Mouse (Mus musculus) subcutaneous adipose tissue, adult 2 months (tissue): ENCODE measurements around the gene Map1a. TPM values are rescaled to one million over a fixed set of nuclear protein-coding genes. Genes with fewer than 3 reads are reported as not detected.

Experiments
- polyA plus RNA-seq: library from polyadenylated mRNA; depleted of rRNA; stranded (reverse); fragments of >200 nt; gene quantifications from 2 replicates; pipeline ENCODE4 v1.2.3, GENCODE M21; 2012; ENCODE audit warnings: low replicate concordance; rRNA removed

Map1a gene
- polyA plus RNA-seq, result 4.3 and 18.5 TPM in 2 replicates

GRCm38 (mm10) chr2:121288901-121289729 lies at the start of gene Map1a:
Gene Map1a (plus strand): TSS chr2:121289600.

GRCm38 (mm10) chr2:121271236-121271927 lies 18.0 kb upstream of the Map1a start, which contains the start of gene Trp53bp1:
Gene Trp53bp1 (minus strand): TSS chr2:121271407.

GRCm38 (mm10) chr2:121354820-121355592 lies 65.6 kb downstream of the Map1a start, which contains the start of gene Ppip5k1:
Gene Ppip5k1 (minus strand): TSS chr2:121355396.

GRCm38 (mm10) chr2:121357494-121357893 lies 68.1 kb downstream of the Map1a start, which contains the start of gene Ckmt1:
Gene Ckmt1 (plus strand): TSS chr2:121357714.

Other genes with a start within 250 kb of the Map1a start
- gene Tgm5, start 203.8 kb upstream of the Map1a start, polyA plus RNA-seq, result 0.44 TPM in 1 of 2 replicates, not detected in the other
- 0.06 and 0.13 TPM in 2 replicates for gene Tgm7, start 179.8 kb upstream of the Map1a start, polyA plus RNA-seq
- 4.3 and 6.7 TPM in 2 replicates for gene Adal, start 149.2 kb upstream of the Map1a start, polyA plus RNA-seq
- 6.6 and 11.4 TPM in 2 replicates for gene Lcmt2, start 148.9 kb upstream of the Map1a start, polyA plus RNA-seq
- gene Tubgcp4, start 118.9 kb upstream of the Map1a start, polyA plus RNA-seq, result 27.3 and 41.4 TPM in 2 replicates
- gene Zscan29, start 118.5 kb upstream of the Map1a start, polyA plus RNA-seq, result 3.1 and 5.1 TPM in 2 replicates
- 22.0 and 53.0 TPM in 2 replicates for gene Trp53bp1, start 18.2 kb upstream of the Map1a start, polyA plus RNA-seq
- 57.7 and 96.8 TPM in 2 replicates for gene Ppip5k1, start 65.8 kb downstream of the Map1a start, polyA plus RNA-seq
- 0.42 and 25.2 TPM in 2 replicates for gene Ckmt1, start 68.1 kb downstream of the Map1a start, polyA plus RNA-seq
- 0.11 TPM in 1 of 2 replicates, not detected in the other for gene Strc, start 97.6 kb downstream of the Map1a start, polyA plus RNA-seq
- gene Pdia3, start 124.2 kb downstream of the Map1a start, polyA plus RNA-seq, result 163 and 618 TPM in 2 replicates
- 3.1 and 4.3 TPM in 2 replicates for gene Catsper2, start 124.2 kb downstream of the Map1a start, polyA plus RNA-seq
- 0.26 and 2.6 TPM in 2 replicates for gene Ell3, start 154.7 kb downstream of the Map1a start, polyA plus RNA-seq
- gene Serf2, start 159.6 kb downstream of the Map1a start, polyA plus RNA-seq, result 363 and 470 TPM in 2 replicates
- gene Hypk, start 163.7 kb downstream of the Map1a start, polyA plus RNA-seq, result 7.2 and 9.2 TPM in 2 replicates
- gene Serinc4, start 167.2 kb downstream of the Map1a start, polyA plus RNA-seq, result 0.57 and 0.72 TPM in 2 replicates
- 3.8 and 4.4 TPM in 2 replicates for gene Mfap1b, start 184.5 kb downstream of the Map1a start, polyA plus RNA-seq
- gene Mfap1a, start 217.1 kb downstream of the Map1a start, polyA plus RNA-seq, result 4.0 and 5.1 TPM in 2 replicates
- gene Wdr76, start 217.1 kb downstream of the Map1a start, polyA plus RNA-seq, result 2.5 and 4.3 TPM in 2 replicates